Mouse (Mus musculus) cerebellum, adult 2 months (tissue): ENCODE measurements around the gene Ddx41.

Experiments
- CTCF ChIP-seq: fragments of 200-500 bp; IDR thresholded peaks from 2 replicates; pipeline ENCODE4 v1.5.1; 2011; ENCODE audit warnings: low read depth, mild to moderate bottlenecking, control low read depth, low read length, moderate library complexity, borderline replicate concordance; ENCODE audit not compliant: insufficient read depth
- POLR2A ChIP-seq: fragments of 200-500 bp; IDR thresholded peaks from 2 replicates; pipeline ENCODE4 v1.6.1; 2011; ENCODE audit warnings: low read length, control low read depth, borderline replicate concordance; ENCODE audit not compliant: insufficient read depth

GRCm38 (mm10) chr13:55510668-55511491, 25.6 kb downstream of the Ddx41 start:
- TF ChIP-seq CTCF (no peak), POLR2A (no peak)
